Mouse (Mus musculus) E14TG2a.4 (cell line): ENCODE measurements around the gene Psmc6.

Experiments
- CTCF ChIP-seq: conservative IDR thresholded peaks from 2 replicates; pipeline ENCODE4 v1.5.1; 2014; ENCODE audit warnings: low read length
- NANOG ChIP-seq: IDR thresholded peaks from 2 replicates; pipeline ENCODE4 v1.6.1; 2014; ENCODE audit warnings: borderline replicate concordance, low read length, mixed read lengths

GRCm38 (mm10) chr14:45365196-45365587 lies 35.6 kb downstream of the Psmc6 start:
- TF ChIP-seq CTCF (no peak), NANOG (peak; percentile 70; the same call in 1 of the 2 replicates)
